Mouse (Mus musculus) forebrain, embryonic 15.5 days (tissue): Measurements from ENCODE around the gene 2410004P03Rik. TPM values are rescaled to one million over a fixed set of nuclear protein-coding genes. Genes with fewer than 3 reads are reported as not detected.
"Not testable (repeated sequence)": the region's sequence is repeated elsewhere in the genome, so short reads cannot be mapped to it uniquely, and the experiment has no call there.

ENCODE experiments used
- ATAC-seq: fragments of 200-750 bp; cut with Nextera tagmentation; replicated peaks from 2 replicates; pipeline ENCODE4 v1.8.0; 2017; ENCODE audit warnings: mild to moderate bottlenecking, moderate TSS enrichment, moderate library complexity
- H3K27ac ChIP-seq: fragments of 300-500 bp; sonication (generic); replicated peaks from 2 replicates; pipeline ENCODE4 v1.5.1; 2015; ENCODE audit warnings: mild to moderate bottlenecking, inconsistent platforms
- H3K27me3 ChIP-seq: fragments of 300-500 bp; sonication (generic); 2 replicates; pipeline ENCODE4 v1.6.1; 2015; ENCODE audit warnings: inconsistent platforms
- H3K36me3 ChIP-seq: fragments of 300-500 bp; sonication (generic); 2 replicates; pipeline ENCODE4 v1.6.1; 2015; ENCODE audit warnings: mild to moderate bottlenecking, inconsistent platforms
- H3K4me1 ChIP-seq: fragments of 300-500 bp; sonication (generic); 2 replicates; pipeline ENCODE4 v1.6.1; 2015; ENCODE audit warnings: inconsistent platforms
- H3K4me2 ChIP-seq: fragments of 300-500 bp; sonication (generic); replicated peaks from 2 replicates; pipeline ENCODE4 v1.6.1; 2015; ENCODE audit warnings: mild to moderate bottlenecking, inconsistent platforms
- H3K4me3 ChIP-seq: fragments of 300-500 bp; sonication (generic); 2 replicates; pipeline ENCODE4 v1.5.1; 2015; ENCODE audit warnings: mild to moderate bottlenecking, inconsistent platforms
- H3K9ac ChIP-seq: fragments of 300-500 bp; sonication (generic); replicated peaks from 2 replicates; pipeline ENCODE4 v1.6.1; 2015; ENCODE audit warnings: mild to moderate bottlenecking, inconsistent platforms
- H3K9me3 ChIP-seq: fragments of 300-500 bp; sonication (generic); 2 replicates; pipeline ENCODE4 v1.6.1; 2016; ENCODE audit warnings: inconsistent platforms
- WGBS: fragments of 180-500 bp; shearing (Covaris S2); methylation state at CpG from one replicate; pipeline ENCODE4 v1.1.7; 2015; ENCODE audit warnings: mixed read lengths; 5-methylcytosine and 5-hydroxymethylcytosine counted together
- polyA plus RNA-seq: library from polyadenylated mRNA; unstranded; fragments of >200 nt; fragmentation: Nextera tagmentation; extraction: Ambion mirVana; gene quantifications from 2 replicates; pipeline ENCODE4 v1.2.1, GENCODE M21; 2015

Gene 2410004P03Rik
- polyA plus RNA-seq, 1 experiment from 2014 or later: 4.8 TPM

DNA sequence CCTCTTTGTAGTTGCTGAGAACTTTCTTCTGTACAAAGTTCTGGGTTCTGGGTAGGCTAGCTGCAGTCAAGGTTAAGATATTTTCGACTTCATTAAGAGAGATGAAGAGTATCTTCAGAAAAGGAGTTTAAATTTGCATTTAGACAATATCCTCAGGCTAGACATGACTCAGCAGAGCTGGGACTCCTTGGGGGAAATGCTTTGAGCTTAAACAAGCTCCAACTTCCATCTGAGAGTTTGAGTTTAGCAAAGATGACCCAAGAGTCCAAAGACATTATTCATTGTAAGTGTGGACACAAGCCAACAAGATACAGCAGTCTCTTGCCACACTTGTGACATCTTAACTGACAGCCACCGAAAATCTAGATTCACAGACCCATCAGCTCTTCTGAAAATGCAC lies 27.9 kb upstream of the 2410004P03Rik start:
- no peak overlapping the region for H3K4me3 ChIP-seq
- no peak overlapping the region for H3K4me2 ChIP-seq
- no peaks in the 10 kb centered on the region for H3K36me3 ChIP-seq
- 69% methylated on average over 2 of the region's 2 CpGs for WGBS
- no peak for ATAC-seq
- no peak overlapping the region for H3K9ac ChIP-seq
- H3K4me1 ChIP-seq: peaks cover 8% of the 10 kb centered on the region; the same call in 1 of the 2 replicates
- no peaks in the 10 kb centered on the region for H3K27me3 ChIP-seq
- H3K27ac ChIP-seq: no peak overlapping the region
- no peaks in the 10 kb centered on the region for H3K9me3 ChIP-seq

DNA sequence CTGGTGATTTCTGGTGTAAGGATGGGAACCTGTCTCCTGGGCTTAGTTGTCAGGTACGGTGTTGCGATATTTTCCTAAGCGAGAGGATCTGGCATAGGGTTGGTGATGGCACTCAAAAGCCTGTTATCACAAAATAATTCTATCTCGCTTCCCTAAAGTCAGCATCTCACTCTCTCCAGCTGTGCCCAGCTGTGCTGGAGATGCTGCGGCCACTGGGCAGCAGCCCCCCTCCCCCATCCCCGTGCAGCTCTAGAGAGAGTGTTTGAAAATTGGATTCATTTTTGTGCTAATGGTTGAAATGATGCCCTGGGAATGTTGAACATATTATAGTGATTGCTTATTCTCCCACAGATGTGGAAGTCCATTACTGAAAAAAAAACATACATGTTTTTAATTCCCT lies 26.7 kb upstream of the 2410004P03Rik start:
- Histone ChIP-seq H3K4me2 (no peak overlapping the region), H3K27me3 (no peaks in the 10 kb centered on the region), H3K9me3 (no peaks in the 10 kb centered on the region), H3K4me1 (peaks cover 18% of the 10 kb centered on the region), H3K36me3 (no peaks in the 10 kb centered on the region), H3K9ac (no peak overlapping the region), H3K27ac (no peak overlapping the region), H3K4me3 (no peak overlapping the region)
- ATAC-seq: no peak
- 81% methylated on average over 6 of the region's 6 CpGs for WGBS

DNA sequence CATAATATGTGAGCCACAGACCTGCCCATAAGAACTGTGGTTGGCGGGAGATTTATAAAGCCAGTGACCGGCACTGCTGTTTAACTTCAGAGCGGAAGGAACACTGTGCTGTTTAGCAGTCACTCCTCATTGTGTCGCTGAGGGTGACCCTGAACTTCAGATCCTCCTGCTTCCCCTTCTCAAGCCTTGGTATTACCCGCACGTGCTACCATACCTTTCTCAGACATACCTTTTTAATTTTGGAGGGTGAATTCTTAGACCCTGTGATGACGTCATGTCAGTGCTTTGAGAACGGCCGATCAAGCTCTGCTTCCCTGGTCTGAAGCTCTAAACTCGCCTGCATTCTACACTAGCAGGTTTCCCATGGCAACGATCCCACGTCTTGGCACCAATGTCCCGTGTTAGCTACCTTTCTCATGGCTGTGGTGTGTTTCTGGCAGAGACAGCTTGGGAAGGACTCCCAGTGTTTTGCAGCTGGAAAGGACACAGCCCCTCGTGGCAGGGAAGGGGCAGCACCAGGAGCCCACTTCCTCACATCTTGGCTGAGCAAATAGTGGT lies 25.6 kb upstream of the 2410004P03Rik start:
- no peak overlapping the region for H3K4me2 ChIP-seq
- H3K27ac ChIP-seq: no peak overlapping the region
- no peak overlapping the region for H3K4me3 ChIP-seq
- no peak for ATAC-seq
- no peaks in the 10 kb centered on the region for H3K27me3 ChIP-seq
- H3K36me3 ChIP-seq: no peaks in the 10 kb centered on the region
- H3K9me3 ChIP-seq: no peaks in the 10 kb centered on the region
- 44% methylated on average over 14 of the region's 14 CpGs for WGBS
- no peak overlapping the region for H3K9ac ChIP-seq
- peaks cover 19% of the 10 kb centered on the region for H3K4me1 ChIP-seq

DNA sequence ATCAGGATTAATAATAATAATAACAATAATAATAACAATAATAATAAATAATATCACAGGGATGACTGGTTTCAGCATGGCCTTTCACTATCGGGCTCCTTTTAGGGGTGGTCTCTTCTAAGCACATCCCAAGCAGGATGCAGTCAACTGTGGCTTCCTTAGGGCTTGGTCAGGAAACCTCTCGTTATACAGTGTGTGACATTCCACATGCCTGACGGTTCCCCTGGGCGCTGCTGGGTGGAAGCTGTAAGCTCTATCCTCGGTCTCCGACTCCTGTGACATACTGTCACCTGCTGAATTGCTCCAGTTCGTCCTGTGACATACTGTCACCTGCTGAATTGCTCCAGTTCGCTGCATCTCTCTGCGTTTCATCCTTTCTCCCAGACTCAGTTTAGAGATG lies 25.0 kb upstream of the 2410004P03Rik start:
- H3K9me3 ChIP-seq: no peaks in the 10 kb centered on the region
- H3K4me1 ChIP-seq: peaks cover 19% of the 10 kb centered on the region
- H3K4me3 ChIP-seq: no peak overlapping the region
- no peak overlapping the region for H3K9ac ChIP-seq
- no peak; the same call in 1 of the 2 replicates for ATAC-seq
- no peak overlapping the region for H3K4me2 ChIP-seq
- 57% methylated on average over 9 of the region's 9 CpGs for WGBS
- no peak overlapping the region for H3K27ac ChIP-seq
- no peaks in the 10 kb centered on the region for H3K36me3 ChIP-seq
- H3K27me3 ChIP-seq: no peaks in the 10 kb centered on the region

DNA sequence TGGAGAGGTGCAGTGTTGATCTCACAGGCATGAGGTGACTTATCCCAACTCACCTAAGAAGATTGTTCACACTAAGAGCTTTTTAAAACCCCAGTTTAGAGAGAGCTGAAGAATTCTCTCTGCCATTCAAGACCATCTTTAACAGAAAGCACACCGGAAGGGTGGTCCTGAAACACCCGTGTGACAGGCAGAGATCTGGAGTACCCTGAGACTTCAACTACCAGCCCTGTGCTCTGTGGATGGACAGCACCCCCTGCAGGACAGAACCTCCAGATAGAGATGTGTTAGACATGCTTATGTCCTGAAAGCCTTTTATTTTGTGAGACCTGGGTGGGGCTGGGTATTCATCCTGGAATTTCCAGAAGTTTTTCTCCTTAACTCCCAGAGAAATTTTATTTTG lies 23.6 kb upstream of the 2410004P03Rik start:
- no peak overlapping the region for H3K27ac ChIP-seq
- no peak overlapping the region for H3K4me3 ChIP-seq
- H3K4me2 ChIP-seq: no peak overlapping the region
- no peak for ATAC-seq
- no peaks in the 10 kb centered on the region for H3K36me3 ChIP-seq
- 71% methylated on average over 2 of the region's 2 CpGs for WGBS
- H3K4me1 ChIP-seq: peaks cover 19% of the 10 kb centered on the region
- no peaks in the 10 kb centered on the region for H3K9me3 ChIP-seq
- no peak overlapping the region for H3K9ac ChIP-seq
- H3K27me3 ChIP-seq: no peaks in the 10 kb centered on the region

DNA sequence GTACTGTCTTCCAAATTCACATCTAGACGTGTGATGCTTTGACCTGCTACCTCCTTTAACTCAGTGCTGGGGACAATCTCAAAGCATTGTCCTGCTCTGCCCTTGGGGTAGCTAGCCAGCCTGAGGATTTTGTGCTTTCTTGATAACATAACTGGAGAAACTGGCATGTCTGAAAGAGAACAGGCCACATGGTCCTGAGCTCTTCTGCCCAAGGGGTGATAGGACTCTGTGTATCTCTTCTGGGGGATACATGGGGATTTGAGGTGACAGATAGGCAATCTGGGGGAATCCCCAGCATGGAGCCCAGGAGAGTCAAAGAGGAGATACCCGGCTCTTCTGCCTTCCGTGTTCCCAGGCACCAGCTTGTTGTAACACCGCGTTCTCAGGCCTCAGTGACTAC lies 23.1 kb upstream of the 2410004P03Rik start:
- no peak overlapping the region for H3K4me2 ChIP-seq
- H3K4me1 ChIP-seq: peaks cover 19% of the 10 kb centered on the region
- ATAC-seq: no peak
- H3K4me3 ChIP-seq: no peak overlapping the region
- WGBS: 84% methylated on average over 5 of the region's 5 CpGs
- H3K27ac ChIP-seq: no peak overlapping the region
- H3K27me3 ChIP-seq: no peaks in the 10 kb centered on the region
- no peaks in the 10 kb centered on the region for H3K36me3 ChIP-seq
- no peaks in the 10 kb centered on the region for H3K9me3 ChIP-seq
- H3K9ac ChIP-seq: no peak overlapping the region

DNA sequence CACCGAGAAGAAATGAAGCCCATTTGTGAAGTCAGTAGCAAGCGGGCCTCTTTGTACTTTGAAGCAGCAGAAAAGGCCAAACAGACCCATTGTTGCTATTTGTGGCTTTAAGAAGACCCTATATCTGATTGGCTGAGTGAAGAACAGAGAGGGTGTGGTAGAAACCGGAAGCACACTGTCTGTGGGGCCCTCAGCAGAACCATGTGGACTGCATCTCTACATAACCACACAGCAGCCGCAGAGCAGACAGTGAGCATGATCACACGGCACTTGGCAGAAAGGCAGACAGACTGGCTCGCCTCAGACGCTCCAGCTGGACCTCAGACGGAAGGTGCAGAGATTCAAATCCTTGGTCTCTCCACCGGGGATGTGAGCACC lies 21.9 kb upstream of the 2410004P03Rik start:
- H3K4me1 ChIP-seq: peaks cover 19% of the 10 kb centered on the region
- WGBS: 66% methylated on average over 9 of the region's 9 CpGs
- H3K9ac ChIP-seq: no peak overlapping the region
- no peaks in the 10 kb centered on the region for H3K9me3 ChIP-seq
- H3K27ac ChIP-seq: no peak overlapping the region
- no peak overlapping the region for H3K4me3 ChIP-seq
- peak; percentile 59 for ATAC-seq
- no peaks in the 10 kb centered on the region for H3K27me3 ChIP-seq
- H3K36me3 ChIP-seq: no peaks in the 10 kb centered on the region
- H3K4me2 ChIP-seq: no peak overlapping the region

DNA sequence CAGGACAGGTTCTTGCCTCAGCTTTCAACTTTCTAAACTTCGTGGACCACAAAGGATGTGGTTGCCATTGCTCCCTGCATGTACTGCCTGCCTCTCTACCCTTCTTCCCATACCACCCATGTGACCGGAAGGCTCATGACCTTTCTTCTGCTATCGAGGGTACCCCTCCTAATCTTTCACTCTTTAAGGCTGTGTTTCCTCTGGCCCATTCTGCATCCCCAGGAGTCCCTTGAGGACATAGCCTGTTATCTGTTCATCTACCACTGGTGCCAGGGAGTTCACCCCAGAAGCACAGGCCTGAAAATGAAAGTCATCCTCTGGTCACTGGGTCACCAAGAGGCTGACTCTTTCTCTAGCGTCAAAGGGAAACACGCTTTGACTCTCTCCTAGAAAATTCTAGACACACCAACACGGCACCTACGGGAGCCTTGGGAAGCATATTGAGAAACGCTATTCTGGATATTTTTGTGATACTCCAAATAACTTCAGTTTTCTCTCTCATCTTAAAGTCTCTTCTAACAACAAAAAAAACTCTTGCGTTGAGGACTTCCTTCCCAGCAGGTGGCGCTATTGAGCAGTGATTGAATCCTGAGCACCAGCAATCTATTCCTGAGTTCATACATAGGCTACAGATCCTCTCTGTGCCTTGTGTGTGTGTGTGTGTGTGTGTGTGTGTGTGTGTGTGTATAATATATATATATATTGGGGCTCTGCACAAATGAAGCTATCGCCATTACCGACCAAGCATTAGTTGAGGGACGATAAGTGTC lies 21.4 kb upstream of the 2410004P03Rik start:
- no peaks in the 10 kb centered on the region for H3K36me3 ChIP-seq
- H3K4me1 ChIP-seq: peaks cover 19% of the 10 kb centered on the region
- 40% methylated on average over 13 of the region's 13 CpGs for WGBS
- no peak overlapping the region for H3K9ac ChIP-seq
- peak; percentile 71; the same call in 1 of the 2 replicates for ATAC-seq
- no peak overlapping the region for H3K4me3 ChIP-seq
- H3K9me3 ChIP-seq: no peaks in the 10 kb centered on the region
- H3K4me2 ChIP-seq: no peak overlapping the region
- H3K27ac ChIP-seq: no peak overlapping the region
- H3K27me3 ChIP-seq: no peaks in the 10 kb centered on the region

DNA sequence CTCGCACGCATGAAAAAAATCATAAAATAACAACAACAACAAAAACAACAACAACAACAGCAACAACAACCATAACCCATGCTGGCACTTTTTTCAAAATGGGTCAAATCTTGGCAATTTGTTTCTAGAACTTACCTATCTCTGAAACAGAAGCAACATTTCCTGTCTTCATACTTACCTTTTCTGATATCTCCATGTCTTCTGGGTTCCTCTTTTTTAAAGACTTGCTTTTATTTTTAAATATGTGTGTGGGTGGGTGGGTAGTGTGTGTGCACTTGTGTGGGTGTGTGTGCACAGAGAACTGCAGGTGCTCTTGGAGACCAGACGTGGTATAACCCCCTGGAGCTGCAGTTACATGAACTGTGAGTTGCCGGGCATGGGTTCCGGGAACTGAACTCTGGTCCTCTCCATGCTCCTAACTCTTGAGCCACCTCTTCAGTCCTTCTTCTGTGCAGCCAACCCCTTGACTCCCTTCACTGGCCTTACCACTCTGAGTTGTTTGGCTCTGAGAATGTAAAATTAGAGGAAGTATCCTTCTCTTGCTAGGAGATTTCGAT lies 13.1 kb upstream of the 2410004P03Rik start:
- no peak overlapping the region for H3K27ac ChIP-seq
- no peaks in the 10 kb centered on the region for H3K27me3 ChIP-seq
- H3K4me3 ChIP-seq: no peak overlapping the region
- H3K36me3 ChIP-seq: no peaks in the 10 kb centered on the region
- 96% methylated on average over 6 of the region's 6 CpGs for WGBS
- H3K4me2 ChIP-seq: no peak overlapping the region
- no peak overlapping the region for H3K9ac ChIP-seq
- H3K9me3 ChIP-seq: no peaks in the 10 kb centered on the region
- no peaks in the 10 kb centered on the region for H3K4me1 ChIP-seq
- ATAC-seq: no peak

DNA sequence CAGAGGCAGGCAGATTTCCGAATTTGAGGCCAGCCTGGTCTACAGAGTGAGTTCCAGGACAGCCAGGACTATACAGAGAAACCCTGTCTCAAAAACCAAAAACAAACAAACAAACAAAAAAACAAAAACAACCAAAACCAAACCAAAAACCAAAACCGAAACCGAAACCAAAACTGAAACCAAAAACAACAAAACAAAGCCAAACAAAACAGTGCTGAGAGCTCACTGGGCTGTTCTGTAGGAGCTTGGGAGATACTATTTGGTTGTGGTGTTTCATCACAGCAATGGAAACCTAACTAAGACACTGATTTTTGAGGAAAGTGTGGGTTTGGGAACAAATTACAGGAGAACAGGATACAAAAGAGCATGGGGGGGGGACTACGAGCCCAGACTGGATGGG lies 10.6 kb upstream of the 2410004P03Rik start:
- Histone ChIP-seq H3K9me3 (no peaks in the 10 kb centered on the region), H3K4me1 (no peaks in the 10 kb centered on the region), H3K9ac (no peak overlapping the region), H3K4me3 (no peak overlapping the region), H3K27me3 (no peaks in the 10 kb centered on the region), H3K4me2 (no peak overlapping the region), H3K27ac (no peak overlapping the region), H3K36me3 (no peaks in the 10 kb centered on the region)
- WGBS: 85% methylated on average over 4 of the region's 4 CpGs
- ATAC-seq: no peak

DNA sequence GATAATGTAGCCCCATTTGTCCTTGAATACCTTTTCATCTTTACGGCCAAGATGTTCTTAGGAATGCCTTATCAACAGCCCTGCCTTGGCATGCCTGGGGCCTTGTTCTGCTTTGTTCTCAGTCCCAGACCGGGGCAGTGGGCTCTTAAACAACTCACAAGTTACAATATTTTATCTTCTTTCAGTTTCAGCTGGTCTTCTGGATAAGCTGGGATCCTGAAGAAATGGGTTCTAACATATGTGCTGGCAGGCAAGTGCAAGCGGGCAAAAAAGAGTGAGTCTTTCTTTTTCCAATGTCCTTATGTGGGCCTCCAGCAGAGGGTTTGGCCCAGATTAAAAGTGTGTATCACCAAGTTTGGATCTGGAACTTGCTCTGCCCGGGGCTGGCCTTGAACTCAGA lies 9.6 kb upstream of the 2410004P03Rik start:
- H3K4me3 ChIP-seq, H3K4me1 ChIP-seq, H3K36me3 ChIP-seq, H3K4me2 ChIP-seq, H3K9me3 ChIP-seq, ATAC-seq, H3K27ac ChIP-seq, H3K9ac ChIP-seq, H3K27me3 ChIP-seq: not testable (repeated sequence)
- WGBS: 88% methylated on average over 4 of the region's 4 CpGs

DNA sequence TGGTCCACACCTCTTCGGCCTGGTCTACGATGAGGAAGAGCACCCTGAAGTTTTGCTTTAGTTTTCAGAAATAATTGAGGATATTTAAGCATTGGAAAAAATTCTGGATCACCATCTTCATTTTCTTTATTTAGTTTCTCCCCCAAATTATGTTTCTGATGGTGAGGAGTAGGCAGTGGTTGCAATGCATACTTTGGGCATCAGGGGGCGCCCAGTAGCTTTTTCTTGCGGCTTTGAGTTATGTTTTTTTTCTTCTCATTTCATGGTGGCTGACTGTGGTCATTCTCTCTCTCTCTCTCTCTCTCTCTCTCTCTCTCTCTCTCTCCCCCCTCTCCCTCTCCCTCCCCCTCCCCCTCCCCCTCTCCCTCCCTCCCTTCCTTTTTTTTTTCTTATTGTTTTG lies 6.9 kb upstream of the 2410004P03Rik start:
- H3K4me2 ChIP-seq: no peak overlapping the region
- no peaks in the 10 kb centered on the region for H3K4me1 ChIP-seq
- H3K27me3 ChIP-seq: no peaks in the 10 kb centered on the region
- no peak for ATAC-seq
- no peak overlapping the region for H3K9ac ChIP-seq
- H3K9me3 ChIP-seq: no peaks in the 10 kb centered on the region
- H3K4me3 ChIP-seq: no peak overlapping the region
- whole genome bisulfite sequencing: 31% methylated on average over 4 of the region's 4 CpGs
- H3K27ac ChIP-seq: no peak overlapping the region
- no peaks in the 10 kb centered on the region for H3K36me3 ChIP-seq
